Mouse (Mus musculus) testis, postnatal 14 days (tissue): Measurements from ENCODE around the gene Gm10160.
A peak's percentile ranks its signal among the peaks of the same experiment; 100 is the strongest.
"Not testable (repeated sequence)": the region's sequence is repeated elsewhere in the genome, so short reads cannot be mapped to it uniquely, and the experiment has no call there.

ENCODE experiments used
- DNase-seq: peaks from one replicate; pipeline ENCODE4 v3.0.0; 2021; ENCODE audit warnings: low spot score

The Gm10160 gene

DNA sequence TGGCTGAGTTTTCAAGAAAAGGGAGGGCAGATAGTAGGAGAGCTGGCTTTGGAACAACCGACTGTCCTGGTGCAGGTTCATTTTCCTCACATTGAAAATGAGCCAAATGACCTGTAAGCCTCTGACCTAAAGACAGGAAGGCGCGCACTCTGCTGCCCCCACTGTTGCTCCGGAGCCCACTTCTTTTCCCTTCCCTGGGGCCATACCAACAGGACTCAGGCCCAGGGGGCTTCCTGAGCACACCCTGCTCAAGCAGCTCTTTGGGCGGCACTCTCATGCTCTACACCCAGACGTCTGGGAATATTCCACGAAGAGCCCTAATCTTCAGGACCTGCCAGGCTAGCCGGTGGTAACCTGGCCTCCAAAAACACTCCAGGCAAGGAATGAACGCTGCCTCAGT lies 2.6 kb upstream of the Gm10160 start:
- no peak for DNase-seq

DNA sequence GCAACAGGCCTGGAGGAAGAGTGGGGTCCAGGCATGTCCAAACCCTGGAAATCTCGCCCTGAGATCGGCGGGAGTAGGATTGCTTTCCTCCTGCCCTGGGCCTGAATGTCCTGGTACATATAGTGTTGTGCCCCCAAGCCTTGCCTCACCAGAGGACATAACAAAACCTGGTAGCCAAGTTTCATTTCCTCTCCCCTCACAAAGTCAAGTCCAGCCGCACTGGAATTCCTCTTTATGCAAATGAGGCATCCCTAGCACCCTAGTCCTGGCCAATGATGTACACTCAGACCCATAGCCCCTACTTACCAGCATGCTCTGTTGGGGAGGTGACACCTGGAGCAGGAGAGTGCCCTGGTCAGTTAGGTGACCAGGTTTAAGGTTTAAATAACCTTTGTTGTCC lies 627 bp upstream of the Gm10160 start:
- no peak for DNase-seq

GRCm38 (mm10) chr7:81854568-81855307 lies 856 bp downstream of the Gm10160 start:
- DNase-seq, result no peak

DNA sequence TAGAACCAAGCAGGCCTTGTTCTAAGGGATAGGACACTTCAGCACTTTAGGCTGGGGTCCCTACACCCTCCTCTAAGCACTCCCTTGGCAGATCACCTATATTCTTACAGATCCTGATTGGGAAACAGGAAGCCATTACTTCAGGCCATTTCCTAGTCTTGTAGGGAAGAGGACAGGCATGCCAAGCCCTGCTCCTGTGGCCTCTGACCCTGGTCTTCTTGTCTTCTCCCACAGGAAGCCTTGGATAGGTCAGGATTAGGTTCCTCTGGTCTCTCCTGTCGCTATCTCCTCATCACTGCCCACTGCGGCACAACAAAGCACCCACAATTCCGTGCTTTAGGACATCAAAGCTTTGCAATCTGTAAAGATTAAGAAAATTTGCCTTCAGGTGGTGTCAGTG lies 3.9 kb downstream of the Gm10160 start:
- no peak for DNase-seq

DNA sequence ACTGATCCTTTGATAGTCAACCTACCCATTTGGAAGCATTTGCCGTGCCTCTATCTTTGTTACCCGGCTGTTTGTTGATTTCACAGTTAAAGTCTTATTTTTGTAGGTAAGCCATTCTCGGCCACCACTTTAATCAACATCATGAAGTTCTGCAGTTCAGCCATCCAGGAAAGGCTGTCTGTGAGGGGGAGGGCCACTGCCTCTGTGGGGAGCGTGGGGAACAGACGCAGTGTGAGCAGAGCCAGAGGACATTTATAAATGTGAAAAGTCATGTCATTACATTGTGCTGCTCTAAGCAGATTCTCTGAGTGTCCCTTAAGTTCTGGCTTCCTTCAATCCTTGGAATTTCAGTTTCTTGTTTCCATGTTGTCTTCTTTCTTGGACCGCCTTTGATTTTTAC lies 5.4 kb downstream of the Gm10160 start:
- no peak for DNase-seq

DNA sequence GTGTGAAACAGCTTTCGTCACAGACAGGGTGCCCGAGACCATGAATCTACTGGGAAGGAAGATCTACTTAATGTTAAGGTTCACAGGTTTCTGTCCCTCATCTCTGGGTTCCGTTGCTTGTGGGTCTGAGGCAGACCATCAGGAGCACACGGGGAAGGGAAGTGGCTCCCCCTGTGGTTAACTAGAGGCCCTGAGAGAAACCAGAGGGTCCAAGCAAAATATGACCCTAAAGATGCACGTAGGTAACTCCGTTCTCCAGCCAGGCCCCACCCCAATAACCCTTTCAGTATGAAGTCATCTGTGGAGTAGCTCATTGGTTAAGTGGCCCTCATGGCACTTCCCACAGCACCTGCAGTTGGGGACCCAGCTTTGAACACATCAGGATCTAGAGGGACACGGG lies 6.0 kb downstream of the Gm10160 start:
- DNase-seq, result no peak

GRCm38 (mm10) chr7:81849214-81849613 lies 6.4 kb downstream of the Gm10160 start:
- DNase-seq, result no peak

DNA sequence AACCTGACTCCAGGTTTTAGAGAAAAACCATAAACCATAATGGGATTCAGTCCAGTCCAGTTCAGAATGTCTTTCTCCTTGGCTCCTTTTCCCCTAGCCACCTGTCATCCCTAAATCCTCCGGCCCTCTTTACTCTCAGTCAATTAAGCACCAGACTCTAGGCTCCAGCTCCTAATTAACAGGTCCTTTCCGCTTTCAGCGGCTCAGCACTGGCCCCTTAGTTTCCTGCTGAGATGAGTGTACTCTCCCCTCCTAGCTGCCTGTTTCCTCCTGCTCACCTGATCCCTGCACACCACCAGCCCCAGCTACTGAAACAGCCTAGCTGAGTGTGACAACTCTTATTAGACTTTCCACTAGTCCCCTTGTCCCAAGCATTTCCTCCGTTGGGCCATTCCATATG lies 7.8 kb downstream of the Gm10160 start:
- no peak for DNase-seq

DNA sequence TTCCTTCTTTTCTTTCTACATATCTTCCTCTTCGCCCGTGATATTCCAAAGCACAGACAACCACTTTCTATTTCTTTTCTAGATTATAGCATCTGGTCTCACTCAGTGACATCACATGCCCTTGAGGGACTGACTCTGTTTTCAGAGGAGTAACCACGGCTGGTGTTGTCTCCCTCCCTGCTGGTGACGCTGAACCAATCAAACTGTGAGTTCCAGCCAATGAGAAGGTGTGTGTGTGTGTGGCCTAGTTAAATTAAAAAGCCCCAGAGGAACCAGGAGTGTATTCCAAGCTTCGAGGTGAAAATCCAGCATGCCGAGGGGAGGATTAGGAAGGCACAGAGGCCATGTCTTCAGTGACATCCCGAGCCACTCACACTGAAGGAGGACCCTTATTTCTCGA lies 8.6 kb downstream of the Gm10160 start:
- DNase-seq, result no peak

DNA sequence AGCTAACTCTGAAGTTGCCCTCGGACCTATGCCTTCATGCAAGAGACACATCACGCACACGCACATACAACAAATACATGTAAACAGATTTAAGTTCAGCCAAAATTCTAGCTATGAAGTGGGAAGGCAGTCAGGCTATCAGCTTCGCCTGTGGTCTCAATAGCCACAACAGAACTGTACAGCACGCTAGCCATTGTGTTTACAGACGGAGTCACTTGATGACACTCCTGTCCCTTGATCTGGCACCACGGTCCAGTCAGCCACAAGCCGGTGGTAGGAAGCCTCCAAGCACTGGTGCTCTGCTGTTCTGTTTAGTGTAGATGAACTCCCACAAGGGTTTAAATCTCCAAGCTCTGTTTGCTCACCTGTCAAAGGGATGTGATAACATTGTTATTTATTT lies 9.6 kb downstream of the Gm10160 start:
- no peak for DNase-seq

- DNase-seq, result no peak
Observed at GRCm38 (mm10) chr7:81845313-81845712, 10.3 kb downstream of the Gm10160 start.

DNA sequence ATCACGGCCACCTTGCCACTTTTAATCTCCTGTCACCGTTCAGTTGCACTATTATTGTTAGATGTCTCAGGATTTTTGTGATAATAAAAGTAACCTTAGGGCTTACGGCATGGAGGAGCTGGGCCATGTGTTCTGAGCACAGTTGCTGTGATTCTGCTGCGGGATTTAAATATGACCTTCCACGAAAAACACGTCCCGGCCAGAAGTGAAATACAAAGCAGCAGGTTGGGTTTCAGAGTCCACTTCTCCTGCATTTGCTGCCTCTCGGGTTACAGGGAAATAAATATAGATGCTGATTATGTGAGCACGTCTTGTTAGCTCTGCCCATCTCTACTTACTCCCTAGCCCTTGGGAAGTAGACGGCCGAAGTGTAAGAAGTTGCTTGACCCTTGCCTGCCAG lies 10.8 kb downstream of the Gm10160 start:
- no peak for DNase-seq

DNA sequence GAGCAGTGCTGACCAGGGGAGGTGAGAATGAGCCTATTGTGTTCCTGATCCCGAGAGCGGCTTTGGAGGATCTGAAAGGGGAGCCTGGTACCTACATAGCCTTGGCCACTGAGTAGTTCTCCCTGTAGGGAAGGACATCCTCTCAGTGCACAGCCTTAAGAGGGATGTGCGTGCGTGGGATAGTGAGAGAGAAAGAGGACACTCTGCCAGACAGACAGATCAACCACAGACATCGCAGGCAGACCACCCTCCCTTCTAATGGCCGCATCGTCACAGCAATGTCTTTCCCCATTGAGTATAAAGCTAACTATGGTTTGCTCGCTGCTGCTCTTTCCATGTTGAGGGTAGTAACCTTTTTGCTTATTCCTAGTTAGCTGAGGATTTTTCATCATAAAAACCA lies 11.7 kb downstream of the Gm10160 start:
- DNase-seq, result no peak

DNA sequence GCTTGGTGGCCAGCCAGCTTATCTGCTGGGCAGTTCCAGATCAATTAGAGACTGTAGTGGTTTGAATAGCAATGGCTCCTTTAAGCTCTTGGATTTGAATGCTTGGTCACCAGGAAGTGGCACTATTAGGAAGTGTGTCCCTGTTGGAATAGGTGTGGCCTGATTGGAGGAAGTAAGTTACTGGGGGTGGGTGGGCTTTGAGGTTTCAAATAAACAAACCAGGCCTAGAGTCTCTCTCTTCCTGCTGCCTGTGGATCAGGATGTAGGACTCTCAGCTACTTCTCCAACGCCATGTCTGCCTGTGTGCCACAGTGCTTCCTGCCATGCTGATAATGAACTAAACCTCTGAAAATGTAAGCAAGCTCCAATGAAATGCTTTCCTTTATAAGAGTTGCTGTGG lies 12.6 kb downstream of the Gm10160 start:
- no peak for DNase-seq

DNA sequence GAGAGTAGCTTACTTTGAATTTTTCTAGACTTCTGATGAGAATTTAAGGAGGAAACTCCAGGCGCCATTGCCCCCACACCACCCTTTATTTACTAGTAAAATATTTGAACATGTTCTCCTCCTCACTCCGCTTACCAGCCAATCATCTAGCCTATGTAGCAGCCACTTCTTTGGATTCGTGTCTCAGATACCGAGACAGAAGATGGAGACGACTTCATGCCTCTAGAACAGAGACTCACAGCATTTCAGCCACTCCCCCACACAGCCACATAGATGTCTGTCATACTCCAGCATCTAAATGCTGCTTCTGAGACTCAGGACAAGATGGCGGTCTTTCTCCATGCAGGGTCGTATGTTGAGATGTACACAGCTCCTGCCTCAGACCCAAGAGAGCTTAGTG lies 13.5 kb downstream of the Gm10160 start:
- DNase-seq, result no peak

GRCm38 (mm10) chr7:81841439-81841838 lies 14.2 kb downstream of the Gm10160 start:
- no peak for DNase-seq

- DNase-seq, result no peak
Observed at GRCm38 (mm10) chr7:81840661-81841181, 14.9 kb downstream of the Gm10160 start.

- no peak for DNase-seq
Observed at GRCm38 (mm10) chr7:81839746-81840145, 15.8 kb downstream of the Gm10160 start.

DNA sequence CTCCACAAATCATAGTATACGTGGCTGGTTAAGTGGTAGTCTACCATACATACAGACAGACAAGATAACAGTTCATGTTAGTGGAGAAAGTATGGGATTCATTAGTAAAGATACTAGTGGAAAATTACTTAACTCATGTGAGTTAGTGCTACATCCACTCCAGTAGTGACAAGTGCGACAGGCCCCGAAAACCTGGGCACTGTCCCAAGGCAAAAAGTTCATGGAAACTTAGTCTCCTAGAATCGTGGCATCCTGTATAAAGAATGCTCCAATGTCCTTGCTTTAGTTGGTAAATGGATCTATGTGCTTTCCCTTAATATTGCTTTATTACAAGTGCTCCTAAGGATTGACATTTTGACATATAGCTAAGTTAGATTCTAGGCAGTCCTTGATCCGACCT lies 17.8 kb downstream of the Gm10160 start:
- not testable (repeated sequence) for DNase-seq

DNA sequence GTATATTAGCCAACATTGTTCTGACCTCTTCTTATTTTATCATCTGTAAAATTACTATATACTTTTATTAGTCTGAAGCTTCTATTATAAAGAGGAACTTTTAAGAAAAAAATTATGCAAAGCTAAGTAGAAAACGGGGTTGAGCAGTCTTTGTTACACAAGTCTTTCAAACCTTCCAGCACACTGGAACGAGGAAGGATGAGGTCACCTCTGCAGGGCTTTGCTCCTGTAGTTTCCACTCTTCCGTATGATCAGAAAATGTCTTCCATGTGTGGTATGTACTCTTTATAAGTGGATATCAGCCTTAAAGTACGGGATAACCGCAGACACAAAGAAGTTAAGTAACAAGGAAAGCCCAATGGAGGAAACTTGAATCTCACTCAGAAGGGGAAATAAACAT lies 20.2 kb downstream of the Gm10160 start:
- no peak for DNase-seq

- DNase-seq, result no peak
Observed at GRCm38 (mm10) chr7:81834847-81835246, 20.7 kb downstream of the Gm10160 start.

DNA sequence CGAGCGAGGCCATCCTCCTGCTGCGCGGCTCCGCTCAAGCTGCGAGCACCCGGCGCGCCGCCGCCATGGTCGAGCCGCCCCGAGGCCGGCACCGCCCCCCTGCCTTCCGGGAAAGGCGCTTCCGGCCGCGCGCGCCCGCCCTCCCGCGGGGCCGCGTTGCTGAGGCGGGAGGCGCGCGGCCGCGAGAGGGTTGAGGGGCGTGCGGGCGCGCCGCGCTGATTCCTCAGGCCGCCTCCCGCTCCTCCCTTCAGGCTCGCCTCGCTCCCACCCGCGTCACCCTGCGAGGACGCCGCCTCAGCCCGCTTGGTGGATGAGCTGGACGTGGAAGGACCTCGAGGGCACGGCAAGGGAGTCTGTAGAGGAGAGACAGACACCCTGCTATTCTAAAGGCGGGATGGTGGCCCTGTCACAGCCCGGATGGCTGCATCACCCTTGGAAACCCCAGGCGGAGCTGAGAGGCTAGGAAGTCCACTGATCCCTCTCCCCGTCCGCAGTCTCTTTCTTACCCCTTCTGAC lies 26.2 kb downstream of the Gm10160 start, which contains the start of gene Btbd1:
Btbd1 (minus strand) TSS at position 53 of the 516 bp plus-strand sequence.
- peak; percentile 87 for DNase-seq

GRCm38 (mm10) chr7:81828681-81829378 lies 26.8 kb downstream of the Gm10160 start:
- DNase-seq, result peak; percentile 77
